Mouse (Mus musculus) frontal cortex, postnatal 25 days (tissue): ENCODE data around the gene Olfr692.

Source experiments
- DNase-seq, 2 experiments: peaks; one replicate each; pipeline ENCODE4 v3.0.0; 2022; ENCODE audit warnings: low spot score in 2 of 2

Olfr692 gene

GRCm38 (mm10) chr7:105404268-105404667 is 36.2 kb downstream of the Olfr692 start, which contains the start of gene Cnga4:
Gene Cnga4, plus strand, starts transcription at chr7:105404568.
- DNase-seq, result no peak

GRCm38 (mm10) chr7:105406322-105406721 is 38.3 kb downstream of the Olfr692 start:
- no peak for DNase-seq

- DNase-seq, result peak; percentile 84 to 95
Observed at GRCm38 (mm10) chr7:105411874-105412632, 44.0 kb downstream of the Olfr692 start.

GRCm38 (mm10) chr7:105414385-105414784 is 46.4 kb downstream of the Olfr692 start:
- no peak for DNase-seq

- DNase-seq, result no peak
Observed at GRCm38 (mm10) chr7:105416529-105416928, 48.5 kb downstream of the Olfr692 start.

GRCm38 (mm10) chr7:105418106-105418505 is 50.1 kb downstream of the Olfr692 start:
- no peak for DNase-seq
